Mouse (Mus musculus) frontal cortex, postnatal 36 days (tissue): ENCODE results near the gene 1700001O22Rik.

ENCODE experiments used
- DNase-seq, 2 experiments: peaks; one replicate each; pipeline ENCODE4 v3.0.0; 2022; ENCODE audit warnings: low spot score in 2 of 2

Gene 1700001O22Rik

GRCm38 (mm10) chr2:30803604-30804003 lies at the start of gene 1700001O22Rik:
Gene 1700001O22Rik, minus strand, starts transcription at chr2:30803661.
- no peak for DNase-seq

- no peak for DNase-seq
These were observed 49.4 kb upstream of the 1700001O22Rik start for GRCm38 (mm10) chr2:30852771-30853313.

- no peak for DNase-seq
These were observed 47.1 kb upstream of the 1700001O22Rik start for GRCm38 (mm10) chr2:30850581-30850980.

GRCm38 (mm10) chr2:30848184-30848583 lies 44.7 kb upstream of the 1700001O22Rik start:
- no peak for DNase-seq

- no peak for DNase-seq
These were observed 43.3 kb upstream of the 1700001O22Rik start for GRCm38 (mm10) chr2:30846723-30847122.

DNA sequence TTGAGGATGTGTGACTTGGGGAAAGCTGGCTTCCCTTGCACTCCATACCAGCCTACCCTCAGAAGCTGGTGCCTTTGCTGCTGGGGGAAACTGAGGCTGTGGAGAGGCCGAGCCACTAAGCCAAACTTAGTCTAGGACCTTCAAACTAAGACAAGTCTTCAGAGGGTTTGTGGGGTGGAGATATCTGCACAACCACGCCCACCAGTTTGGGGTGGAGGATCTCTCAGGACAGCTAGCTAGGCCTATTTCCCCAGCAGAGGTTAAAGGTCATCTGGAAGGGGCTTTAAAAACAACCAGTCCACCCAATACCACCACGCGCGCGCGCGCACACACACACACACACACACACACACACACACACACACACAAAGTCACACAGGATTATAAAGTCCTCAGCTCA lies 42.8 kb upstream of the 1700001O22Rik start:
- no peak for DNase-seq

DNA sequence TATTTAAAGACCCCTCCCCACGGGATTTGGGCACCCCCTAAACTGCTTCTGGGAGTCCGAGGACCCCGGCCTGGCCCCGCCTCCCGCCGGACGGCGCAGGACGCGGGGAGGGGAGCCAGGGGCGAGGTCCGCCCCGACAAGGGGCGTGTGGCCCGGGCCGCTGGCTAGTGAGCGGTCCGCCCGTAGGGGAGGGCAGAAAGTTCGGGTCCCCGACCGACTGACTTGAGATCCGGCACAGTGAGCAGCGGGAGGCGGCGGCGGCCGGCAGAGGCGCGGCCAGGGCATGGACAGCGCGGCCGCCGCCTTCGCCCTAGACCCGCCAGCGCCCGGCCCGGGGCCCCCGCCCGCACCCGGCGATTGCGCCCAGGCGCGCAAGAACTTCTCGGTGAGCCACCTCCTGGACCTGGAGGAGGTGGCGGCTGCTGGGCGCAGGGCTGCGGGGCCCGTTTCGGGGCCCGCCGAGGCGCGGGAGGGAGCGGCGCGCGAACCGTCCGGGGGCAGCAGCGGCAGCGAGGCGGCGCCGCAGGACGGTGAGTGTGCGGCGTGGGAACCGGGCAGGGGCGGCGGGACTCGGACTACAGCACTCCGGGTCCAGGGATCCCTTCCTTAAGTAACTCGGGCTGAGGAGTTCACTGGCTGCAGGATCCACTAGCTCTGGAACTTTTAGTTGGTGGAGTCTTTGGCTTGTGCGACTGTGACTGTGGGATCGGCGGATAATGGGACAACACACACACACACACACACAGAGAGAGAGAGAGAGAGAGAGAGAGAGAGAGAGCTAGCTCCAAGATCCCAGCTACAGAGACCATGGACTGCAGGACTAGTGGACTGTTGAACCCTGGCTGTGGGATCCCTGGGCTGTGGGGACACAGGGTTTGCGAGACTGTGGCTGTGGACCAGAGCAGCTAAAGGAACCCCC lies 42.0 kb upstream of the 1700001O22Rik start:
- no peak for DNase-seq

GRCm38 (mm10) chr2:30842615-30843014 lies 39.2 kb upstream of the 1700001O22Rik start:
- no peak for DNase-seq

GRCm38 (mm10) chr2:30836238-30836990 lies 33.0 kb upstream of the 1700001O22Rik start:
- no peak for DNase-seq

DNA sequence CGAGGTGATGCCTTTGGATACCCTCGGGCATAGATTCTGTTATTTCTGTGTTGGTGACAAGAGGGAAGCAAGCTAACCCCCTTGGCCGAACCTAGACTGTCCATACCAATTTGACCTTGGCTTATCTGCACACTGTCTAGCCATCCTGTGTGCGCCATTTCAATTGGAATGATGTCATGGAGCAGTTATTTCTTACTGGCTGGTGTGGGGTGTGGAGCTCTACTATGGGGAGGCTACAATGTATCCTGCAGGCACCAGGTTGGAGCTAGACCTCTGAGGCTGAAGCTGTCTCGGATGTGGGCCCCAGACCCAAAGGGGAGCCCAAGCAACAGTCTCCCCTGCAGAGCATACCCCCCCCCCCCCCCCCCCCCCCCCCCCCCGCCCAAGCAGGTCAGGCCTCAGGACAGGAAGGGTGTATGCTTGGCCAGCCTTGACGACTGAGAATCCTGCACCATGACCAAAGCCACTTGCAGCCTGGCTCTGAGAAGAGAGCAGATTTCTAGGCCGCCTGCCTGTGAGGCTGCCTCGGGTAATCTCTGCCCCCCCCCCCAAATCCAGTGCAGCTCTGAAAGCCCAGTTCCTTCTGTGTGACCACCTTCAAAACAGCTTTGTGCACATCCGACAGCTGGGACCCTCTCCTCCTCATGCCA lies 31.0 kb upstream of the 1700001O22Rik start, which contains the start of gene Prrx2:
Gene Prrx2 (plus strand): TSS at position 600 of the 650 bp plus-strand sequence.
- DNase-seq: no peak

DNA sequence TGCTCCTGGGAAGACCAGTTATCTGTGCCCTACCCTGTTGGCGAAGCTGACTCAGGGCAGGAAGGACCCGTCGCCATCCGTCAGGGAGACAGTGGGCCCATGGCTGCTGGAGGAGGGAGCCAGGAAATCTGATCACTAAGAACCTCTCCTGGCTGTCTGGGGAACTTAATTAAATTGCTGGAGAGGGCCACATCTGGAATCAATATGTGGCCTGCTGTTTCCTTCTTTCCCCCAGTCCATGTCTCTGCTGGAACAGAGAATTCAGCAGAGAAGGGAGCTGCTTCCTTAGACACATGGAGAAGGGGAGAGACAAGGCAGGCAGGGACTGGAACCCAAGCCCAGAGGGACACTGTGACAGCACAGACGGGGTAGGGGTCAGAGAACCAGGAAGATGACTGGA lies 30.2 kb upstream of the 1700001O22Rik start:
- DNase-seq: no peak

- DNase-seq: no peak
These were observed 26.9 kb upstream of the 1700001O22Rik start, which contains the start of gene Asb6 for GRCm38 (mm10) chr2:30830283-30830795. Gene Asb6, minus strand, starts transcription at chr2:30830333.

DNA sequence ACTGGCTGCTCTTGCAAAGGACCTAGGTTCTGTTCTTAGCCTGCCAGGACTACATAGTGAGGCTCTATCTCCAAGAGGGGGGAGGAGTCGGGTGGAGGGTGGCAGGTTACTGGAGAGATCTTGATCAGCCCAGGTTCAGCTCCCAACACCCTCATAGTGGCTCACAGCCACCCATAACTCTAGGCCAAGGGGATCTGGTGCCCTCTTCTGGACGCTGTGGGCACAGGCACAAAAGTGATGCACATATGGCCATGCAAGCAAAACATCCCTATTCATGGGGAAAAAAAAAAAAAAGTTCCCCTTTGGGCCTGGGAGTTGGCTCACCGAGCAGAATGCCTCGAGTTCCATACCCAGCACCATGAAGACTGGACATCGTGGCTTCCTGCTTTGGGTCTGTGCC lies 25.9 kb upstream of the 1700001O22Rik start:
- no peak for DNase-seq

GRCm38 (mm10) chr2:30827749-30828475 lies 24.5 kb upstream of the 1700001O22Rik start:
- DNase-seq: peak; percentile 95 to 96

DNA sequence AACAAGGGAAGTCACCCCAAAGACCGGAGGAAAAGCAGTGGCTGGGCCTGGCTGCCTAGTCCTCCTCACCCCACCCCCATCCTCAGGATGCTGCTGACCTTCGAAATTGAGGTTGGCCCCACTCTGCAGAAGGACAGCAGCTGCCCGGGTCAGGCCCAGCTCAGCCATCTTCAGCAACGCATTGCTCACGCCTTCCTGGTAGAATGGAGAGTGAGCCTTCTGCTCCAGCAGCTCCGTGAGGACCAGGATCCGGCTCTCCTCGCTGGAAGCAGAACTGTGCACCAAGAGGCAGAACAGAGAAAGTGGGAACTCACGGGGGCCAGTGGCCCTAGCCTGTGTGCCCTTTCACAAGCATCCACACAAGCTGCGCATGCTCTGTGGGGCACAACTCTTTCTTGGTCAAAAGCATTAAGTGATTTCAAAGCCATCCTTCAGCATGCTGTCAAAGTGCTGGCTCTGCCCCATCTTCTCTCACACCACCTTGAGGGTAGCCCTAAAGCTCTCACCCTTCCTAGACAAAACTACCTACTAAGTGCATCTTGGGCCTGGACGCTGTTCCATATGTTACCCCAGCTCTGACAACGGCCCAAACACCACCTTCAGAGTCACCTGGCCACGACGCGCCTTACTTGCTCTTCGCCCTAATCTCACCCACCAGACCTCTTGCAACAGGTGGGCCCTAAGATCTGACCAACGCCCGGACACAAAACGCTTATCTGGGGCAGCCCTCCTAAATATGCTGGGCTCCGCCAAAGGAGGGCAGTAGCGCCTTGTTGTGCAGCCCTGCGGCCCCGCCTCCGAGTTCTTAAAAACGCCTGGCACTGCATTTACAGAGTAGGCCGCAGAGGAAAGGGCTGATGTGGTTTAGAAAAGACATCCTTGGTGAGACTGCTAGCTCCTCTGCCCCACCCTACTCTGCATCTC lies 23.6 kb upstream of the 1700001O22Rik start:
- peak; percentile 40 to 54 for DNase-seq

- DNase-seq: peak in 1 of 2 experiments; percentile 30
These were observed 20.1 kb upstream of the 1700001O22Rik start for GRCm38 (mm10) chr2:30823385-30824153.

GRCm38 (mm10) chr2:30822460-30822859 lies 19.0 kb upstream of the 1700001O22Rik start:
- no peak for DNase-seq

DNA sequence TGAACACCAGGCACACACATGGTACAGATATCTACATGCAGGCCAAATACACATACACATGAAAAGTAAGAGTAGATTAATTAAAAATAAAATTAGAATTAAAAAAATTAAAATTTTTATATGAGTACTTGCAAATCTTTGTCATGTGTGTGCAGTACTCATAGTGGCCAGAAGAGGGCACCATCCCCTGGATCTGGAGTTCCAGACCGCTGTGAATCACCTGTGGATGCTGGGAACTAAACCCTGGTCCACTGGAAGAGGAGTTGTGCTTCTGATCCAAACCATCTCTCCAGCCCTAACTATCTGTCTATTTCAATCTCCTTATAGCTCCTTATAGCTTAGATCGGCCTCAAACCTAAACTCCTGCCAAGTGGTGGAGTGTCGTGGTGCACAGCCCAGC lies 17.6 kb upstream of the 1700001O22Rik start:
- DNase-seq: no peak

- no peak for DNase-seq
These were observed 16.4 kb upstream of the 1700001O22Rik start for GRCm38 (mm10) chr2:30819873-30820272.
